Mouse (Mus musculus) MEL-GATA-1-ER (cell line): ENCODE measurements around the gene Ddx27.
A peak's percentile ranks its signal among the peaks of the same experiment; 100 is the strongest.

Experiments used
- DNase-seq: peaks from one replicate; pipeline ENCODE4 v3.0.0-alpha.2; 2012; ENCODE audit warnings: low read depth; ENCODE audit errors: extremely low read depth

Ddx27 gene

DNA sequence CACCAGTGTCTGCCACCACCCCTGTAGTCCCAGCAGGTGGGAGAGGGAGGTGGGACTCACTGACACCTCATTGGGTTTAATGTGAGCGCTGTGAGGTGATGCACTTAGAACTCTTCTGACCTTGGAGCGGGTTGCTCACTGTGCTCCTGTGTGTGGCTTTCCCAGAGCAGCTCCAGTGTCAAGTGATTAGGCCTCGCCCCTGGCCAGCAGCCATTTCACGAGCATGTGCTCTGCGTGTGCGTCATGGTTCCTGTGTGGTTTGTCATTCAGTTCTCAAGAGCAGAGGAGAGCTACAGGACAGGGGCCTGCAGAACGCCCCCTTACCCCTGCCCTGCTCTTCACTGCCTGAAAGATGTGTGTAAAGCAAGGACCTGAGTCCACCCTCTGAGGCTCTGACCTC, 13.6 kb downstream of the Ddx27 start:
- no peak for DNase-seq

- DNase-seq, result no peak
Measured at GRCm38 (mm10) chr2:167030507-167030906, 15.5 kb downstream of the Ddx27 start.

- DNase-seq, result no peak
Measured at GRCm38 (mm10) chr2:167037710-167038109, 22.7 kb downstream of the Ddx27 start.

DNA sequence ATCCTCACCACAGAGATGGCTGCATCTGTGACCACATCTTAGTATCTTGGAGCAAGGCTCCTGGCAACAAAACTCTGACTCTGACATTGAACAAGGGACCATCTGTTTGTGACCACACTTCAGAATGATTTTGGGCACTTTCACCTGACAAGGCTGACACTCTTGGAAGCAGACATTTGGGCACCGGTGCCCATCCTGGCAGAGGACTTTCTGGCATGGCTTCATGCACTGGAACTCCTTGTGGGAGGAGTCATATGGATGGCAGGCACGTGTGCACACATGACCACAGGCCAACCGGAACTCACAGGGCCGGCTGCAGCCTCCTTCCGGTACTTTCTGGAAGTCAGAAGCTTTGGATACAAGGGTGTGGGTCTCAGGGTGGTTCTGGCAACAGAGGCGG, 23.3 kb downstream of the Ddx27 start:
- DNase-seq, result no peak

DNA sequence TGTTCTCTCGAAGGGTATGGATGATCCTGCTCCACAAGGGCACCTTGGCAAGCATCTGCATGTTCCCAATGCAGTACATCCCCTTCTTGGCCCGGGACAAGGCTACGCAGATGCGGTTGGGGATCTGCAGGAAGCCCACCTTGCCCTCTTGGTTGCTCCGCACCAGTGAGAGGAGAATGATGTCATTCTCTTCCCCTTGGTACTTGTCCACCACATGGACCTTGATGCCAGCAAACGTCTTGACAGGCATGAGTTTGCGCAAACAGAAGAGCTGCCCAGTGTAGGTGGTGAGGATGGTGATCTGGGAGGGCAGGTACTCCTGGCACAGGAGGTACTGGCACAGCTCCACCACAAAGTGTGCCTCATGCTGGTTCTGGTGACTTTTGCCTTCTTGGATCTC, 23.7 kb downstream of the Ddx27 start:
- DNase-seq, result no peak

DNA sequence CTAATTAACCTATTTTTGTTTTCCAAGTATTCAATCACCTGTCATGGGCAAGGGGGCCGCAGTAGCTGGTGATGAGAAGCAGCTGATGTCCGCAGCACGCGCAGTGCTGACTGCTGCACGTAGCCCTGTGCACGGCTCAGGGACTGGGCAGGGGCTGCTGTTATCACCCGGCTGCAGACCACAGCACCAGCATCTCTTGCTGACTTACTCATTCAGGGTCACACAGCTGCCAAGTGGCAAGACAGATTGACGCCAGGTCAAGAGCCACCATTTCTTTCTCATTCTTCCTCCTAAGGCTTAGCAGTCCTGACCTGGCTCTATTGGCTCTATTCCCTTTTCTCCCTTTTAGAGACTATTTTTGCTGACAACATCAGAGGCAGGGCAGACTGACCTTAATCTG, 24.4 kb downstream of the Ddx27 start:
- no peak for DNase-seq

- peak; percentile 93 for DNase-seq
Measured at GRCm38 (mm10) chr2:167043400-167044121, 28.6 kb downstream of the Ddx27 start.

GRCm38 (mm10) chr2:167048223-167048622, 33.2 kb downstream of the Ddx27 start:
- no peak for DNase-seq

GRCm38 (mm10) chr2:167048698-167049358, 33.8 kb downstream of the Ddx27 start:
- DNase-seq, result no peak

GRCm38 (mm10) chr2:167053127-167053844, 38.3 kb downstream of the Ddx27 start:
- DNase-seq, result no peak

- DNase-seq, result no peak
Measured at GRCm38 (mm10) chr2:167055386-167055785, 40.4 kb downstream of the Ddx27 start.

GRCm38 (mm10) chr2:167056210-167056941, 41.4 kb downstream of the Ddx27 start:
- DNase-seq, result no peak

DNA sequence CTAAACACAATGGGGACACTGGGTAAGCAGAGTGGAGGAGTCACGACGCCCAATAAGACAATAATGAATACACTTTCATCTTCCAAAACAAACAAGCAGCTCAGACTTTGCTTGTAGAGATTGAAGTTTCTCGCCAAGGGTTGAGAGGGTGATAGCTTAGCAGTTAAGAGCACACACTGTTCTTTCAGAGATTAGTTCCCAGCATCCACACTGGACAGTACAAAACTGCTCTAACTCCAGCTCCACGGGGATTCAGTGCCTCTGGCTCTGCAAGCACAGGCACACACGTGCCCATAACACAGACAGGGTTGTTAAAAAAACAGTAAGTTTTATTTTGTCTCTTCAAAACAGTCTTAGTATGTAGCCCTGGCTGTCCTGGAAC, 41.9 kb downstream of the Ddx27 start:
- DNase-seq, result no peak

DNA sequence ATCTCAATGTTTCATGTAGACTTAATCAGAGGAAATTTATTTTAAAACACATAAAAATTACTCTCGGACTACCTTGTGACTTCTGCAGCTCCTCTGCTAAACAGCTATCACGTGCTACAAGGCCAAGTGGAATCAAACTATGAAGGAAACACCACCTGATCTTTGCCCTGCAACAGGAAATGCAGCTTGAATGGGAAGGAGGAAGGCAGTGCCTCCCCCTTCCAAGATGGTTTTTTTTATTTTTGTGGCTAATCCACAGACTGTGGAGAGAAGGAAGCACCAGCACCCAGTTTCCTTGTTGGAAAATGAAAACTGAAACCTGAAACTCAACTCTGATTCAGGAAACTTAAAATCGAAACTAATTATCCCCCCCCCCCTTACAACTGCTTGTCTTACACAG, 43.2 kb downstream of the Ddx27 start:
- DNase-seq, result no peak

- no peak for DNase-seq
Measured at GRCm38 (mm10) chr2:167058814-167059387, 43.9 kb downstream of the Ddx27 start.

DNA sequence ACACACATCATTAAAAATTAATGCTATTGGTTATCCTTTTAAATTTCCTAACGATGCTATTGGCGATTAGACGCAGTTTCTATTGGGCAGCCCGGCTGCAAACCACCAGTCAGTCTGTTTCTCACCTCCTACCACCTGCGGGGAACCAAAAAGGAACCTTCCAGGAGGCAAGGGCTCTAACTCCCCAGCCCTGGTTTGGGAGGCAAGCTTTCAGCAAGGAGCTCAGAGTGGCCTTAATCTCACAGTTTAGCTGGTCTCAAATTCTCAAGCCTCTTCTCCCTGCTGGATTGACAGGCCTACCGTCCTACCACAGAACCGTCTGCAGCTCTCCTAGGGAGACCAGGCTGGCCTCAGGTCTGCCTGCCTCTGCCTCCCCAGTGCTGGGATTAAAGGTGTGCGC, 44.5 kb downstream of the Ddx27 start:
- DNase-seq, result no peak

GRCm38 (mm10) chr2:167059960-167060359, 45.0 kb downstream of the Ddx27 start:
- no peak for DNase-seq

DNA sequence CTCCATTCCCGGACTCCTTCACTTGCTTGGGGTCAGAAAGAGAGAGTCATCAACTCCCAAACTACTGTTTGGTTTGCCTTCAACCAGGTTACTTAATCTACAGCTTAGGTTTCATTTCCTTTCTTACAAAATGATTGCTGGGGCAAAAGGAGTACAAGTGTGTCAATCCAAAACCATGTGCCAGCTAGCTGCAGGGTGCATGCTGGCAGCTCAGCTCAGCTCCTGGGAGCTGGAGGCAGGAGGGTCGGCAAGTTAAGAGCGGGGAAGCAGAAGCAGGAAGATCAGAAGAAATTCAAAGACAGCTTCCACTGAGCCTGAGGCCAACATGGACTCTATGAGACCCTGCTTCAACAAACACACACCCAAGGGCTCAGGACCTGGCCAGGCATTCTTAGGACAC, 45.4 kb downstream of the Ddx27 start:
- no peak for DNase-seq

DNA sequence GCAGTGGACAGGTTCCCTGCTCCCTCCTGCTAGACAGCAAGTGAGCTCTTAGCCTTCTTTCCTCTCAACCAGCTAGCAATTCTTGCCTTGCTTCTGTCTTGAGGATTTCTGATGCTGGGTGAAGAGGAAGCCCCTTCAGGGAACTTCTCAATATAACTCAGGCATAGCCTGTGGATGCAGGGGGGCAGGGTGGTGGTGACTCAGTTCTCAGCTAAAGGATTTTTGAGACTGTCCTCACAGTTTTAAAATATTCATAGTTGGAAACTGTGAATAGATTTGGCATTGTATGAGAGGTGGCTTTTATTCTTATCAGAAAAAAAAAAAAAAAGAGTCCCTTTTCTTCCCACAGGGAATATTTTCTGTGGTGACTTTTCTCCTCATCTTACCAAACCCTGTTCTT, 45.8 kb downstream of the Ddx27 start:
- no peak for DNase-seq

DNA sequence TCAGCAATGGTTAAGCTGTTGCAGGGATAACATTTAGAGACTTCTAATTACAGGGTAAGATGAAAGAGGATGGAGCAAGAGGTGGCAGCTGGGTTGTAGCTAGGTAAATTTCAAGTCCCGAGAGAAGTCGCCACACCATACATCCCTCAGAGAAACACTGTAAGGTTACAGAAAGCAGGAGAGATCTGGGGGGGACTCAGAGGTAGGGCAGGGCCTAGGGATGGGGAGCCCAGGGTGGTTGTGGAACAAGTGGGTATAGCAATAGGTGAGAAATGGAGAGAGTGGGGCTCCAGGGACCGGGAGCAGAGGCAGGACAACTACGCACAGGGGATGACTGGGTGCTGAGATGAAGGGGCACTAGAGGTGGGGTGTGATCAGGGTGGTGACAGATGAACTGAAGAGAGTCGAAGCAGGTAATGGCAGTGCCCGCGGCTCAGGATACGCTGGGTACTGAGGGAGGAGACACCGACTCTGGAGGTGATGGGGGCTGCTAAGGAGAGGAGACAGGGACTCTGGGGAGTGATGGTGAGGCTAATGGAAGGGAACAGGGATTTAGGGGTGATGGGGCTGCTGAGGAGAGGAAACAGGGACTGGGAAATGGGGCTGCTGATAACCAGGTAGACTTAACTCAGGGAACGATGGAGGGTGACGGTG, 46.5 kb downstream of the Ddx27 start:
- no peak for DNase-seq

- no peak for DNase-seq
Measured at GRCm38 (mm10) chr2:167062497-167062911, 47.5 kb downstream of the Ddx27 start.
